In genomic region chr11:74493172-74493862, GRCm38 (mm10) we compare ENCODE assay signal across 12 mouse cellular contexts.
DNase-seq lines count a peak whose midpoint lies in the region; ATAC-seq lines count a peak whose summit lies in the region.
"Had no signal": no experiment of that assay in that cellular context is flagged by ENCODE, and none has a peak within 500 bp of the region (broad histone marks: within the 10 kb centered on the region; RNA-seq: fewer than 3 reads in every experiment).

No protein-coding gene starts in this region.

- H3K9ac ChIP-seq in heart, embryonic 16.5 days (ENCODE audit: low read length), result no peak overlapping the region
- no peak overlapping the region for H3K9ac ChIP-seq in lung, embryonic 15.5 days
- no peak overlapping the region; the same call in 1 of the 2 replicates for H3K9ac ChIP-seq in stomach, embryonic 16.5 days (ENCODE audit: low read length)
- H3K9ac ChIP-seq: midbrain, embryonic 13.5 days had no signal

- peak overlapping the region; percentile 16; the same call in 1 of the 2 replicates for H3K4me3 ChIP-seq in heart, embryonic 16.5 days (ENCODE audit: low read length)
- H3K4me3 ChIP-seq in lung, embryonic 15.5 days, result no peak overlapping the region
- no peak overlapping the region for H3K4me3 ChIP-seq in stomach, embryonic 16.5 days (replicated peaks; ENCODE audit: low read length)
- H3K4me3 ChIP-seq: midbrain, embryonic 13.5 days had no signal

- ATAC-seq in heart, embryonic 16.5 days (replicated peaks; ENCODE audit: extremely low read depth, insufficient read depth, low FRiP score), result no peak
- ATAC-seq in lung, embryonic 15.5 days (ENCODE audit: borderline replicate concordance, extremely low read depth, low FRiP score, low TSS enrichment), result no peak
- ATAC-seq in stomach, embryonic 16.5 days (ENCODE audit: insufficient read depth, low FRiP score), result no peak
- ATAC-seq: CD4-positive, CD25-positive, alpha-beta regulatory T cell, adult 4 months; hindbrain, embryonic 16.5 days; midbrain, embryonic 13.5 days had no signal

- H3K27me3 ChIP-seq in heart, embryonic 16.5 days (ENCODE audit: control insufficient read depth, insufficient read depth, low read length), result no peaks in the 10 kb centered on the region
- no peaks in the 10 kb centered on the region for H3K27me3 ChIP-seq in lung, embryonic 15.5 days
- no peaks in the 10 kb centered on the region for H3K27me3 ChIP-seq in stomach, embryonic 16.5 days (ENCODE audit: control insufficient read depth, insufficient read depth, low read length)
- H3K27me3 ChIP-seq: midbrain, embryonic 13.5 days had no signal

- H3K27ac ChIP-seq in heart, embryonic 16.5 days (ENCODE audit: low read length), result 0 out of 2 replicates have a peak overlapping the region, but pooled peaks have one; percentile 11
- peak overlapping the region; percentile 37 for H3K27ac ChIP-seq in lung, embryonic 15.5 days
- no peak overlapping the region for H3K27ac ChIP-seq in stomach, embryonic 16.5 days (ENCODE audit: low read length)
- H3K27ac ChIP-seq: midbrain, embryonic 13.5 days had no signal

- peaks cover 17% of the 10 kb centered on the region for H3K4me1 ChIP-seq in heart, embryonic 16.5 days (ENCODE audit: control insufficient read depth, insufficient read depth, low read length)
- peaks cover 14% of the 10 kb centered on the region for H3K4me1 ChIP-seq in lung, embryonic 15.5 days
- H3K4me1 ChIP-seq in stomach, embryonic 16.5 days (ENCODE audit: control insufficient read depth, insufficient read depth, low read length), result peaks cover 9% of the 10 kb centered on the region
- H3K4me1 ChIP-seq: midbrain, embryonic 13.5 days had no signal

- WGBS in heart, embryonic 16.5 days, result 40% methylated on average over 11 of the region's 11 CpGs
- WGBS in lung, embryonic 15.5 days, result 35% methylated on average over 11 of the region's 11 CpGs
- 53% methylated on average over 11 of the region's 11 CpGs for WGBS in stomach, embryonic 16.5 days

- peak overlapping the region; percentile 46 for H3K4me2 ChIP-seq in heart, embryonic 16.5 days (ENCODE audit: low read depth, low read length)
- H3K4me2 ChIP-seq in lung, embryonic 15.5 days, result peak overlapping the region; percentile 22; the same call in 1 of the 2 replicates
- peak overlapping the region; percentile 3; the same call in 1 of the 2 replicates for H3K4me2 ChIP-seq in stomach, embryonic 16.5 days (ENCODE audit: low read depth, low read length)
- H3K4me2 ChIP-seq: midbrain, embryonic 13.5 days had no signal

- H3K9me3 ChIP-seq in heart, embryonic 16.5 days (replicated peaks; ENCODE audit: control insufficient read depth, low read length), result no peaks in the 10 kb centered on the region
- no peaks in the 10 kb centered on the region for H3K9me3 ChIP-seq in lung, embryonic 15.5 days
- no peaks in the 10 kb centered on the region for H3K9me3 ChIP-seq in stomach, embryonic 16.5 days (replicated peaks; ENCODE audit: control insufficient read depth, low read length)
- H3K9me3 ChIP-seq: midbrain, embryonic 13.5 days had no signal

- peak; percentile 31 for DNase-seq in kidney, adult 9 months
- no peak for DNase-seq in kidney, postnatal 10 days
- DNase-seq in right cerebral cortex, postnatal 14 days, result no peak
- DNase-seq in layer of hippocampus, postnatal 36 days, result no peak
- DNase-seq in c-Kit-positive CD71-positive TER-119-positive erythroid progenitor cells, embryonic 14.5 days (ENCODE audit: low spot score), result no peak
- DNase-seq: cerebellum, adult 9-11 months had no signal

- H3K36me3 ChIP-seq in heart, embryonic 16.5 days (ENCODE audit: control insufficient read depth, insufficient read depth), result no peaks in the 10 kb centered on the region
- no peaks in the 10 kb centered on the region for H3K36me3 ChIP-seq in lung, embryonic 15.5 days
- H3K36me3 ChIP-seq in stomach, embryonic 16.5 days (ENCODE audit: control insufficient read depth, insufficient read depth, low read length), result no peaks in the 10 kb centered on the region
- H3K36me3 ChIP-seq: midbrain, embryonic 13.5 days had no signal
